Mouse (Mus musculus) left cerebral cortex, adult 2 months (tissue): Measurements from ENCODE around the gene Olfr213. TPM values are rescaled to one million over a fixed set of nuclear protein-coding genes. Genes with fewer than 3 reads are reported as not detected.
"Not testable (repeated sequence)": the region's sequence is repeated elsewhere in the genome, so short reads cannot be mapped to it uniquely, and the experiment has no call there.

Source experiments
- DNase-seq, 2 experiments: peaks; one replicate each; pipeline ENCODE4 v3.0.0; 2021 to 2022; ENCODE audit warnings: low spot score in 2 of 2, mixed read lengths in 1 of 2; ENCODE audit errors: extremely low spot score in 1 of 2
- H3K27ac ChIP-seq: fragments of 200-600 bp; 2 replicates; pipeline ENCODE4 v1.8.1; 2022
- H3K4me3 ChIP-seq: fragments of 200-600 bp; 2 replicates; pipeline ENCODE4 v1.8.1; 2022
- CTCF ChIP-seq: fragments of 200-600 bp; IDR thresholded peaks from 2 replicates; pipeline ENCODE4 v1.8.1; 2022; ENCODE audit warnings: antibody characterized with exemption, mild to moderate bottlenecking, moderate library complexity
- intact Hi-C: fragments of 180-260 bp; cut with DNase I; formaldehyde crosslinking; loops from one replicate; pipeline ENCODE4 v1.15.1; 2025
- long read RNA-seq, 2 experiments: library from polyadenylated mRNA; stranded (forward); transcript quantifications; one replicate each; pipeline ENCODE4 v2.0.0; 2021; ENCODE audit warnings: borderline mapping rate in 2 of 2
- total RNA-seq, 2 experiments: library from RNA; stranded (reverse); gene quantifications; 2 replicates each; pipeline ENCODE4 v1.2.3; 2021

The Olfr213 gene
- total RNA-seq: not detected
- long read RNA-seq, experiment 1: 0 reads
- long read RNA-seq, experiment 2: 0 reads

GRCm38 (mm10) chr6:116538156-116538555 is at the start of gene Olfr213:
Olfr213 (plus strand) TSS chr6:116538456.
- DNase-seq: no peak
- H3K27ac ChIP-seq: no peak within 1 kb of the TSS
- no peak for TF ChIP-seq CTCF
- H3K4me3 ChIP-seq: no peak within 1 kb of the TSS
- intact Hi-C loops: no loop called here

GRCm38 (mm10) chr6:116488791-116489190 is 49.5 kb upstream of the Olfr213 start, which contains the start of gene Olfr211:
Olfr211 (plus strand) TSS chr6:116489091.
- intact Hi-C loops: no loop called here
- no peak for DNase-seq
- TF ChIP-seq CTCF: no peak
- Histone ChIP-seq H3K4me3 (no peak within 1 kb of the TSS), H3K27ac (no peak within 1 kb of the TSS)

DNA sequence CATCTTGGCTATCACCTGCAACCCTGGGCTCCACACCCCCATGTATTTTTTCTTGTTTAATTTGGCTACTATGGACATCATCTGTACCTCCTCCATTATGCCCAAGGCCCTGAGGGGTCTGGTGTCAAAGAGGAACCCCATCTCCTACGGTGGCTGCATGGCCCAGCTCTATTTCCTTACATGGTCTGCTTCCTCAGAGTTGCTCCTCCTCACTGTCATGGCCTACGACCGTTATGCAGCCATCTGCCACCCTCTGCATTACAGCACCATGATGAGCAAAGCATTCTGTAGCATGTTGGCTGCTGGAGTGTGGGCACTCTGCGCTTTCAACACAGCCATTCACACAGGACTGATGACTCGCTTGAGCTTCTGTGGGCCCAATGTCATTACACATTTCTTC is 44.5 kb upstream of the Olfr213 start:
- intact Hi-C loops: no loop called here
- H3K27ac ChIP-seq: no peak overlapping the region
- no peak overlapping the region for H3K4me3 ChIP-seq
- TF ChIP-seq CTCF: no peak
- DNase-seq: no peak

DNA sequence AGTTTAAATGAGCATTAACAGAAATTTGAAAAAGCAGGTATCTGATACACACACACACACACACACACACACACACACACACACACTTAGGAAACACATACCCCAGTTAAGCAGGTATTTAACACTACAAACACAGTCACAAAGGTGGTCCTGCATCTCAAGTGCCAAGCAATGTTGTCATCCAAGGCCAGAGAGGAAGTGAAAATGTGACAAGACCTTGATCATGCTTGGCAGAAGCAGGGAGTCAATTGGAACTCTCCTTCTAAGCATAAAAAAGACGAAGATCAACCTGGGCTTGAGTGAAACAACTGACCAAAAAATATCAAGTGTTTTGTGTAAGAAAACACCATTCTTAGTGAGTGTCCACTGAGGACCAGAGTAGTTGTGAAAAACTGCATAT is 42.3 kb upstream of the Olfr213 start:
- H3K4me3 ChIP-seq: no peak overlapping the region
- no peak overlapping the region for H3K27ac ChIP-seq
- TF ChIP-seq CTCF: no peak
- intact Hi-C loops: no loop called here
- no peak for DNase-seq

DNA sequence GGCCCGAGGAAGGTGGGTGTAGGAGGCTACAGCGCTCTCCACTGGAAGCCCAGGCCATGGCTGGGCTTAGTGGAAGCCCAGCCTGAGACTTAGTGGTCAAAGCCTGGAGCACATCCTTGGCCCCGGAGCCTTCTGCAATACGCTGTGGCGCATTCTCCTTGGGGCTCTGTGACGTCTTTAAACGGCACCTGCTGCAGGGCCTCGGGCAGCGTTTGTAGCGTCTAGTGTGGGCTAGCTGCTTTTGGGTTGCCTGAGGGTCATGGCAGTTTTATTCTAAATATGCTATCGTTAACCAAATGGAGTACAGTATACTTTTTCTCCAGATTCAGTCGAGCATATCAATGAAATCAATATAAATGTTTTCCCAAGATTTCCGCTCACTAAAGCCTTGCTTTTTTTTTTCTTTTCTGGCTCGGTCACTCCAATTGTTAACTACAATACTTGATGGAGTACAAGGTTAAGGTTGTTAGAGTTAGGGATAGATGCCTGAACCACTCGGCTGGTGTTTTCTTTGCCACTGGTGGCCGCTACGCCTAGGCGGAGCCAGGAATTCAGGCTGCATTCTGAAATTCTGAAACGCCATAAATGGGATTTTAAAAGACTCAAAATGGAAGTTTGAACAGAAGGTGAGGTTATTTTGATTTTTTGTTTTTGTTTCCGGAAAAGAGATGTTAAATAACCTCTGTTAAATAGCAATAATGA is 31.8 kb upstream of the Olfr213 start, which contains the start of gene Olfr212:
Gene Olfr212, plus strand, starts transcription at position 215 of the 702 bp plus-strand sequence.
- H3K27ac ChIP-seq, intact Hi-C loops, H3K4me3 ChIP-seq, DNase-seq: not testable (repeated sequence)

GRCm38 (mm10) chr6:116514832-116515231 is 23.4 kb upstream of the Olfr213 start:
- Histone ChIP-seq H3K27ac (no peak overlapping the region), H3K4me3 (no peak overlapping the region)
- intact Hi-C loops: no loop called here
- TF ChIP-seq CTCF: no peak
- no peak for DNase-seq

DNA sequence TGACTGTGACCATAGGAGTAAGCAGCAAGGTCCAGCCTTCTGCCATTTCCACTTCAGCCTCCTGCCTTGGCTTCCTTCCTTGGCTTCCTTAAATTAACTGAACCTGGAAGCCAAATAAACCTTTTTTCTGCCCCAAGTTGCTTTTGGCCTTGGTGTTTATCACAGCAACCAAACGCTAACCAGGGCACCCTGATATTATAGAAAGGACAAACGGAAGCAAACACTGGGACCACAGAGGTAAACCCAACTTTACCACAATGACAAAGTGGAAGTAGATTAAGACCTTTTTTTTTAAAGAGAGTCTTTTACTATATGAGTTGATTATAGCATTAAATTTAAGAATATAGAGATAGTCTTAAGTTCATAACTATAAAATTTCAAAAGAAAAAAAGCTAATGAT is 4.2 kb downstream of the Olfr213 start:
- TF ChIP-seq CTCF: no peak
- intact Hi-C loops: no loop called here
- H3K27ac ChIP-seq: no peak overlapping the region
- DNase-seq: no peak
- no peak overlapping the region for H3K4me3 ChIP-seq

GRCm38 (mm10) chr6:116550841-116551240 is 12.6 kb downstream of the Olfr213 start, which contains the start of gene Gm5580:
Gm5580 (plus strand) TSS chr6:116551141.
- intact Hi-C loops, H3K27ac ChIP-seq, DNase-seq, H3K4me3 ChIP-seq: not testable (repeated sequence)

GRCm38 (mm10) chr6:116553935-116554334 is 15.7 kb downstream of the Olfr213 start, which contains the start of gene Olfr214:
Olfr214 (plus strand) TSS chr6:116554235.
- H3K27ac ChIP-seq: no peak within 1 kb of the TSS
- intact Hi-C loops: no loop called here
- TF ChIP-seq CTCF: no peak
- no peak within 1 kb of the TSS for H3K4me3 ChIP-seq
- no peak for DNase-seq

DNA sequence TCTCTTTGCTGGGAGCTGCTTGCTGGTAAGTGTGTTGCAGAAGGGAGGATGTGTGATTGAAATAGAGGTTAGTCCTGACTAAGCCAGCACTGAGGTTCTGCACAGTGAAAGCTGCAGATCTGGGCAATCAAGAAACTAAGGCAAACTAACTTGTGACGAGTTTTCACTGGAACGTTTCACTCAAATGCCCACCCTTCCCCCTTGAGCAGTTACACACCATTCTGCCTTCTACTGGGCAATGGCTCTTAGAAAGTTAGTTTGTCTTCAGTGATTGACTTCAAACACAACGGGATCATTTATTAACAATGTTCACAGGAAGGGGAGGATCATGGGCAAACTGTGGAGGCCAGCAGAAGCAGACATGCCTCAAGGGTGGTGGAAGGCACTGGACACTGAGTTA is 16.7 kb downstream of the Olfr213 start:
- Histone ChIP-seq H3K27ac (no peak overlapping the region), H3K4me3 (no peak overlapping the region)
- no peak for DNase-seq
- no peak for TF ChIP-seq CTCF
- intact Hi-C loops: no loop called here

- Histone ChIP-seq H3K27ac (no peak overlapping the region), H3K4me3 (no peak overlapping the region)
- TF ChIP-seq CTCF: peak; percentile 60
- intact Hi-C loops: no loop called here
- DNase-seq: peak; percentile 9 to 18
Observed at GRCm38 (mm10) chr6:116569834-116570233, 31.6 kb downstream of the Olfr213 start.

- intact Hi-C loops: no loop called here
- Histone ChIP-seq H3K4me3 (no peak within 1 kb of the TSS), H3K27ac (no peak within 1 kb of the TSS)
- no peak for TF ChIP-seq CTCF
- no peak for DNase-seq
Observed at GRCm38 (mm10) chr6:116584095-116584494, 45.8 kb downstream of the Olfr213 start, which contains the start of gene Olfr215. Olfr215 (minus strand) TSS chr6:116584195.

Other genes with a start within 250 kb of the Olfr213 start
- gene March8, start 200.4 kb upstream of the Olfr213 start, total RNA-seq: 10 to 100 TPM; 45.5 to 49.5 TPM
- gene Alox5, start 77.3 kb upstream of the Olfr213 start, total RNA-seq: 1 to 10 TPM; 1.7 to 2.6 TPM
- gene Olfr211, start 49.4 kb upstream of the Olfr213 start, total RNA-seq: not detected
- gene Olfr212, start 31.9 kb upstream of the Olfr213 start, total RNA-seq: not detected
- gene Gm5580, start 12.7 kb downstream of the Olfr213 start, total RNA-seq: 1 to 10 TPM; 1.6 TPM
- not detected for gene Olfr214, start 15.8 kb downstream of the Olfr213 start, total RNA-seq
- gene Olfr215, start 45.7 kb downstream of the Olfr213 start, total RNA-seq: not detected
- 10 to 100 TPM; 21.9 to 24.1 TPM for gene Zfp422, start 90.5 kb downstream of the Olfr213 start, total RNA-seq
- 1 to 10 TPM; 1.8 to 2.0 TPM for gene Depp1, start 112.2 kb downstream of the Olfr213 start, total RNA-seq
- gene Rassf4, start 135.5 kb downstream of the Olfr213 start, total RNA-seq: 1 to 10 TPM; 4.5 to 6.0 TPM
- gene Tmem72, start 178.5 kb downstream of the Olfr213 start, total RNA-seq: under 1 TPM; 0.29 to 0.58 TPM